Mouse (Mus musculus) MEL (cell line): ENCODE results near the gene Lcor.

ENCODE experiments used
- CHD1 ChIP-seq: IDR thresholded peaks from 2 replicates; pipeline ENCODE4 v1.6.1; 2012; ENCODE audit warnings: low read depth, mild to moderate bottlenecking, inconsistent platforms, low read length, improper control_type of control experiment
- CTCF ChIP-seq, 3 experiments: IDR thresholded peaks in 2 of 3; conservative IDR thresholded peaks in 1 of 3; 2 replicates each; pipeline ENCODE4 v1.5.1; 2011 to 2012; ENCODE audit warnings: low read length in 3 of 3, low read depth in 2 of 3, mild to moderate bottlenecking in 2 of 3, improper control_type of control experiment in 1 of 3, inconsistent platforms in 1 of 3, mixed read lengths in 1 of 3, moderate library complexity in 1 of 3; ENCODE audit not compliant: control insufficient read depth in 1 of 3, insufficient read depth in 1 of 3, poor library complexity in 1 of 3, severe bottlenecking in 1 of 3
- EP300 ChIP-seq, 2 experiments: IDR thresholded peaks; 2 replicates each; pipeline ENCODE4 v1.6.1; 2011; ENCODE audit warnings: improper control_type of control experiment in 2 of 2, low read length in 2 of 2, low read depth in 1 of 2, mild to moderate bottlenecking in 1 of 2
- GABPA ChIP-seq: IDR thresholded peaks from 2 replicates; pipeline ENCODE4 v1.6.1; 2012; ENCODE audit warnings: low read depth, mild to moderate bottlenecking, inconsistent platforms, low read length, improper control_type of control experiment, moderate library complexity
- GATA1 ChIP-seq: IDR thresholded peaks from 2 replicates; pipeline ENCODE4 v1.6.1; 2011; ENCODE audit warnings: low read depth, low read length, improper control_type of control experiment
- NELFE ChIP-seq: IDR thresholded peaks from 2 replicates; pipeline ENCODE4 v1.6.1; 2011; ENCODE audit warnings: low read depth, low read length, improper control_type of control experiment
- POLR2A ChIP-seq, 2 experiments: IDR thresholded peaks; 2 replicates each; pipeline ENCODE4 v1.6.1; 2011 to 2012; ENCODE audit warnings: low read length in 2 of 2, mild to moderate bottlenecking in 2 of 2, control low read depth in 1 of 2, improper control_type of control experiment in 1 of 2, low read depth in 1 of 2, moderate library complexity in 1 of 2; ENCODE audit not compliant: control insufficient read depth in 1 of 2, insufficient read depth in 1 of 2, poor library complexity in 1 of 2
- SIN3A ChIP-seq: IDR thresholded peaks from 2 replicates; pipeline ENCODE4 v1.6.1; 2012; ENCODE audit warnings: low read length, improper control_type of control experiment, inconsistent platforms
- TBP ChIP-seq: IDR thresholded peaks from 2 replicates; pipeline ENCODE4 v1.8.0; 2011; ENCODE audit warnings: low read depth, low read length, improper control_type of control experiment
- TCF12 ChIP-seq: IDR thresholded peaks from 2 replicates; pipeline ENCODE4 v1.6.1; 2014; ENCODE audit warnings: low read depth, mild to moderate bottlenecking, inconsistent platforms, low read length, improper control_type of control experiment, moderate library complexity
- USF1 ChIP-seq: IDR thresholded peaks from 2 replicates; pipeline ENCODE4 v1.6.1; 2014; ENCODE audit warnings: low read depth, mild to moderate bottlenecking, inconsistent platforms, low read length, improper control_type of control experiment, moderate library complexity

GRCm38 (mm10) chr19:41523798-41524563, 41.5 kb downstream of the Lcor start:
- TF ChIP-seq GATA1 (peak; percentile 46; the same call in 1 of the 2 replicates), EP300 (IDR thresholded peaks at IDR 0.05; ENCODE audit: low read depth in 1 of 2, low read length in 2 of 2) (peak in 1 of 2 experiments; percentile 34; a peak in 1 of 4 replicates), USF1 (no peak), GABPA (no peak), NELFE (no peak), CTCF (IDR thresholded peaks at IDR 0.05 in 2 of 3, conservative IDR thresholded peaks at IDR 0.05 in 1 of 3; ENCODE audit: control insufficient read depth in 1 of 3, insufficient read depth in 1 of 3, low read depth in 2 of 3, low read length in 3 of 3, poor library complexity in 1 of 3, severe bottlenecking in 1 of 3) (no peak), SIN3A (0 out of 2 replicates have a peak, but pooled peaks have one; percentile 33), CHD1 (no peak), POLR2A (IDR thresholded peaks at IDR 0.05; ENCODE audit: control insufficient read depth in 1 of 2, insufficient read depth in 1 of 2, low read depth in 1 of 2, low read length in 2 of 2, poor library complexity in 1 of 2) (no peak), TBP (no peak), TCF12 (peak; percentile 38)
